Mouse (Mus musculus): Measurements from ENCODE around the gene Tnfrsf22. TPM values are rescaled to one million over a fixed set of nuclear protein-coding genes. Genes with fewer than 3 reads are reported as not detected.

The Tnfrsf22 gene
- polyA plus RNA-seq, 1 experiment from 2014 or later, result 3.7 TPM

DNA sequence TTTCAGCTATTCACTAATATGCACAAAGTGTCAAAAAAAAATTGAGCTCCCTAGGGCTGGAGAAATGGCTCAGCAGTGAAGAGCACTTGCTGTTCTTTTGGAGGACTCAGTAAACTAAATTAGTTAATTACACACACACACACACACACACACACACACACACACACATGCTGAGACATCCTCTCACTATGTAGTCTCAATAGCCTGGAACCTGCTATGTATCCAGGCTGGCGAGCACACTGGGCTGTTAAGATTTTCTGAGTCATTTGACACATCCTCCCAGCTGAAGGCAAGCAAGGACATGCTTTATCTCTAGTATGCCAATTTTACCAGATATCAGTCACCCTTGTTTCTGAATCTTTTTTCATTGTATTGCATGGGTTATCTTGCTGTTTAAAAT lies 28.5 kb downstream of the Tnfrsf22 start:
- H3K4me3 ChIP-seq (ENCODE audit: inconsistent target), result no peak overlapping the region
- peaks cover 20% of the 10 kb centered on the region for H3K79me2 ChIP-seq (ENCODE audit: inconsistent target)
- H3K36me3 ChIP-seq (ENCODE audit: inconsistent target), result peaks cover 16% of the 10 kb centered on the region; the same call in 1 of the 2 replicates
- WGBS (ENCODE audit: missing documents), result 100% methylated on average over 1 of the region's 1 CpGs
- H3K27ac ChIP-seq, result no peak overlapping the region

DNA sequence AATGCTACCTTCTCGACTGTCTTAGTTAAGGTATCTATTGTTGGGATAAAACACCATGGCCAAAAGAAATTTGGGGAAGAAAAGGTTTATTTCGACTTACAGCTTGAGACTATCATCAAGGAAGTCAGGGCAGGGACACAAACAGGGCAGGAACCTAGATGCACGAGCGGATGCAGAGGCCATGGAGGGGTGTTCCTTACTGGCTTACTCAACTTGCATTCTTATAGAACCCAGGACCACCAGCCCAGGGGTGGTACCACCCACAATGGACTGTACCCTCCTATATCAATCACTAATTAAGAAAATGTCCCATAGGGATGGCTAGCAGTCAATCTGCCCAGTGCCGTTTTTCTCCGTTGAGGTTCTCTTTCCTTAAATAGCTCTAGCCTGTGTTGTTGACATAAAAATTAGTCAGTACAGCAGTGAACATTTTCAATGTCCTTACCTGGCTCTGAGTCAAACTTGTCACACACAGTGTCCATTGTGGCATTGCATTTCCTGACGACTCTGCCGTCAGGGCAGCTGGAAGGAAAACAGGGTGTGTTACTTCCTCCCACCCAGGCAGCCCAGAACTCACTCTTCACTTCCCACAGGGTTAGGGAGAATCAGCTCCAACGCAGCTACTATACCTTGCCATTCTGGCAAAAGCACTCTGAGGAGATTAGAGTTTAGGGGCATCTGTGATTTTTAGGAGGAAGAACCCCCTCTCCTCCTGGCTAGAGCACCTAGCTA lies 34.9 kb downstream of the Tnfrsf22 start:
- 34% methylated on average over 9 of the region's 9 CpGs for WGBS (ENCODE audit: missing documents)
- Histone ChIP-seq H3K27ac (no peak overlapping the region), H3K79me2 (ENCODE audit: inconsistent target) (no peaks in the 10 kb centered on the region), H3K36me3 (ENCODE audit: inconsistent target) (peaks cover 19% of the 10 kb centered on the region), H3K4me3 (ENCODE audit: inconsistent target) (no peak overlapping the region)

DNA sequence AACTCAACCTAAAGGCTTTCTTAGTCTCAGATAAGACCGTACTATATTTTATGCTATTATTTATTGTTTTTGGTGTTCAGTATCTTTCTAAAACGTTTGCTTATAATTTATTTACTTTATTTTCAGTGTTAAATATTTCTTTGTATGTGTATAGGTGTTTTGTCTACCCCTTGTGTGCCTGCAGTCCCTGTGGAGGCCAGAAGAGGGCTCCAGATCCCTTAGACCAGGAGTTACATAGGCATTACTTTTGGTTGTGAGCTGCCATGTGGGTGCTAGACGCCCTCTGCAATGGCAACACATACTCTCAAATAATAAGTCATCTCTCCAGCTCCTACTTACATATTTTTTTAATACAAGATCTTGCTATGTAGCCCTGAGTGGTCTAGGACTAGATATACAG lies 37.2 kb downstream of the Tnfrsf22 start:
- Histone ChIP-seq H3K27ac (no peak overlapping the region), H3K4me3 (ENCODE audit: inconsistent target) (no peak overlapping the region), H3K79me2 (ENCODE audit: inconsistent target) (no peaks in the 10 kb centered on the region), H3K36me3 (ENCODE audit: inconsistent target) (peaks cover 17% of the 10 kb centered on the region)
- 78% methylated on average over 2 of the region's 3 CpGs for WGBS (ENCODE audit: missing documents)

DNA sequence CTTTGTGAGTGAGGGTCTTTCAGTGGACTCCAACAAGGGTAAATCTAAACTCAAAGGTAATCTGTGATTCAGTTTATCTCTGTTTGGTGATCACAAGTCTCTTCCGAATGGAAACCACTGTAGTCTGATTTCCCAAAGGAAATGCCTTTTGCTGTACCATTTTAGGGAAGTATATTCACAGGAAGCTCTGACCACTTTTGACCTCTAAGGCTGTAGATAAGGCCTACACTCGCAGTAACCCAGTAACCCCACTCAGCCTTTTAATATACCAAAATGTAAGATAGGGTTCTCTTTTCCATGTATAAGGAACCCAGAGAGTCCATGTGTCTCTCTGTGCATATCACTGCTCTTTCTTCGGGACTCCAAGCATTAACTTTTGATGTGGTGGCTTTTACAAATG lies 44.1 kb downstream of the Tnfrsf22 start:
- Histone ChIP-seq H3K4me3 (ENCODE audit: inconsistent target) (no peak overlapping the region), H3K36me3 (ENCODE audit: inconsistent target) (peaks cover 10% of the 10 kb centered on the region; the same call in 1 of the 2 replicates), H3K27ac (0 out of 2 replicates have a peak overlapping the region, but pooled peaks have one; percentile 13), H3K79me2 (ENCODE audit: inconsistent target) (no peaks in the 10 kb centered on the region)
- 24% methylated on average over 3 of the region's 3 CpGs for WGBS (ENCODE audit: missing documents)

DNA sequence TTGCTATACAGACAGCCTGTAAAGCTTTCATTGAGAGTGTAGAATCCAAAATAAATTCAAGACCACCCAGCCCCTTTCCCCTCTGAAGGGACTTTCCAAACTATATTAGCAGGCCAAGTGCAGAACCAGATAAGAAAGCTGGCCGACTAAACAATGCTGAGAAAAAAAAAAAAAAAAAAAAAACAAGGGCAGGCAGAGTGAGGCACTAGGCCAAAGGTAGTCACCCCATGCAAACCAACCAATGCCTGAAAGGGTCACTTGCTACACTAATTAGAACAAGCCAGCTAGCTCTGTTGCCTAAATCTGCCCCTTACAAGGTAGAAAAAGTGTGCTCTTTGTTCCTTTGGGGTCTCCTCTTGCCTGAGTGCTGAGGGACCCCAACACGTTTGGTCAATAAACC lies 44.6 kb downstream of the Tnfrsf22 start:
- Histone ChIP-seq H3K27ac (no peak overlapping the region), H3K4me3 (ENCODE audit: inconsistent target) (no peak overlapping the region), H3K79me2 (ENCODE audit: inconsistent target) (no peaks in the 10 kb centered on the region), H3K36me3 (ENCODE audit: inconsistent target) (peaks cover 10% of the 10 kb centered on the region; the same call in 1 of the 2 replicates)
- WGBS (ENCODE audit: missing documents), result 54% methylated on average over 2 of the region's 2 CpGs

DNA sequence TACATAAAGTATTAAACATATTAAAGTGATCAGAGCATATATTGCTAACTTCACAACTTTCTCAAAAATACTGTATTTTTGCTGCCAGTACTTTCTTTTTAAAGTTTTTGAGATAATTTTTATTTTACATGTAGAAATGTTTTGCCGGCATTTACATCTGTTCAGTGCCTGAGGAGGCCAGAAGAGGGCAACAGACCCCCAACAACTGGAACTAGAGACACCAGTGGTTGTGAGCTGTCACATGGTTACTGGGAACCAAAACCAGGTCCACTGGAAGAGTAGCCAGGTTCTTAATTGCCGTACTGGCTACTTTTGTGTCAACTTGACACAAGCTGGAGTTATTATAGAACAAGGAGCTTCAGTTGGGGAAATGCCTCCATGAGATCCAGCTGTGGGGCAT lies 47.8 kb downstream of the Tnfrsf22 start:
- Histone ChIP-seq H3K4me3 (ENCODE audit: inconsistent target) (no peak overlapping the region), H3K79me2 (ENCODE audit: inconsistent target) (peaks cover 31% of the 10 kb centered on the region)
- WGBS (ENCODE audit: missing documents), result 92% methylated on average over 2 of the region's 2 CpGs

DNA sequence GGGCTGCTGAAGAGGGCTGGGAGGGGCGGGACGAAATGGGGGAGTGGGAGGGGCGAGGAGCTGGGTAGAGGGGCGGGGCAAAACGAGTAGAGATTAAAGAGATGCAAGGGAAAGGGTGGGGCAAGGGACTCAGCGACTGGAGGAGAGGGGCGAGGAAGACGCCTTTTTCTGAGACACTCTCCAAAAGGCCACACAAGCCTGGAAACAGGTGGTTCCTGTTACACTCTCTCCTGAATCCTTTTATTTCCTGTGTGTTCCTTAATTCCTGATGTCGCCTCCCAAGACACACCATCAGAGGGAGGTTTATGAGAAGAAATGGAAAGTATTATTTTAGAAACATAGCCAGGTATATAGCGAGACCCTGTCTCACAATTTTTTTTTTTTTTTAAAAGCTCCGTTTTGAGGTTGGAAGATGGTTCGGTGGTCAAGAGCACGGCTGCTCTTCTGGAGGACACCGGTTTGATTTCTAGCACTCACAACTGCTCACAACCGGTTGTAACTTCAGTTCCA lies 49.2 kb downstream of the Tnfrsf22 start:
- Histone ChIP-seq H3K4me3 (ENCODE audit: inconsistent target) (peak overlapping the region; percentile 94), H3K36me3 (ENCODE audit: inconsistent target) (no peaks in the 10 kb centered on the region), H3K27ac (0 out of 2 replicates have a peak overlapping the region, but pooled peaks have one; percentile 14), H3K79me2 (ENCODE audit: inconsistent target) (peaks cover 45% of the 10 kb centered on the region)
- WGBS (ENCODE audit: missing documents), result 11% methylated on average over 15 of the region's 15 CpGs

More for the DNA sequence above, 47.8 kb downstream of the Tnfrsf22 start:
- H3K27ac ChIP-seq, result no peak overlapping the region
- no peaks in the 10 kb centered on the region for H3K36me3 ChIP-seq (ENCODE audit: inconsistent target)

DNA sequence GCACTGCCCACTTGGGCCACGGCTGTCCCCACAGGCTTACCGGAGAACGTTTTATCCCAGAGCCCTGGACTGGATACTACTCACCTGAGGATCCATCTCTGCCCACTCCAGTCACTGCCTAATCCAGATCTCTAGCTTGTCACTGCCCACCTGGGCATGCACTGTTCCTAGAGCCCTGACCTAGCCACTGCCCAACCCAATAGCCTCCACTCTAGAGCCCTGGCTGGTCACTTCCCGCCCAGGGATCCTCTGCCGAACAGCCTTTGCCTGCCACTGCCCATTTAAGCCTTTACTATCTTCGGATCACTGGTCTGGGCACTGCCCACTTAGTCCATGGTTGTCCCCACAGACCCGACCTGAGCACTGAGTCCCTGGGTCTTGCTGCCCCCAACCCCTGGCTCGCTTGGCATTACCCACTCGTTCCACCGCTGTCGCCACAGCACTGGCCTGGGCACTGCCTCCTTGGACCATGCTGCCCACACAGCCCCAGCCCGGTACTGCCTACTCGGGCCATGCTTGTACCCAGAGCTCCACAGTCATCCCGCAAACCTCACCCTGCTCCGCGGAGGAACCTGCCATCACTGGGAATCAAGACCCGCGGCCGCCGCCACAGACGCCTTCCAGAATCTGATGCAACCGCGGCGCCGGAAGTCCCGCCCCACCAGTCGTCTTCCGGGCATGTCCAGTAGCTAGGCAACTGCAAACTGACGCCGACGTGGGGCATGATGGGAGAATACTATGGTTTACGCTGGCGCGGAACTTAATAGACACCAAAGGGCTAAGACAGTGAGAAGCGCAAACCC lies 49.8 kb downstream of the Tnfrsf22 start, which contains the start of gene Cars:
Cars (minus strand) TSS at position 663 of the 803 bp plus-strand sequence.
- Histone ChIP-seq H3K4me3 (ENCODE audit: inconsistent target) (peak within 1 kb of the TSS; percentile 94), H3K36me3 (ENCODE audit: inconsistent target) (no peaks in the 10 kb centered on the region), H3K27ac (peak within 1 kb of the TSS; percentile 78), H3K79me2 (ENCODE audit: inconsistent target) (peaks cover 52% of the 10 kb centered on the region)
- WGBS (ENCODE audit: missing documents), result 4% methylated on average over 26 of the region's 35 CpGs

DNA sequence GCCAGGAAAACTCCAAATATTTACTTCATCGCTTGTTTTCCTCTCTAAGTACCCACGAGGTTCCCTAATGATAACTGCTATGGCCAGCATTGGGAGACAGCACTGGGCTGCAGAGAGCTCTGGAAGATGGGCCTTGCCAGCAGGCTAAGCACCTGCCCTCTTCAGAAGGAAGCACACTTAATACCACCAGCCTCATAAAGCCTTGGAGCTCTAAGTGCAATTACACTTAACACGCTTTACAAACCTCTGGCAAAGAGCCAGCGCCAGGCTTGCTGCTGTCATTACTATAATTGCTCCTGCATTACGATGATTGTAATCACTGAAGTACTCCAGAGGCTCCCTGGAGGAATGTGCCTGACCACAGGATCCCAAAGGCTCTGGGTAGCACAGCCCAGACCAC lies 54.6 kb downstream of the Tnfrsf22 start:
- 94% methylated on average over 5 of the region's 5 CpGs for WGBS (ENCODE audit: missing documents)
- Histone ChIP-seq H3K4me3 (ENCODE audit: inconsistent target) (no peak overlapping the region), H3K36me3 (ENCODE audit: inconsistent target) (peaks cover 28% of the 10 kb centered on the region; the same call in 1 of the 2 replicates), H3K27ac (no peak overlapping the region), H3K79me2 (ENCODE audit: inconsistent target) (peaks cover 99% of the 10 kb centered on the region)

DNA sequence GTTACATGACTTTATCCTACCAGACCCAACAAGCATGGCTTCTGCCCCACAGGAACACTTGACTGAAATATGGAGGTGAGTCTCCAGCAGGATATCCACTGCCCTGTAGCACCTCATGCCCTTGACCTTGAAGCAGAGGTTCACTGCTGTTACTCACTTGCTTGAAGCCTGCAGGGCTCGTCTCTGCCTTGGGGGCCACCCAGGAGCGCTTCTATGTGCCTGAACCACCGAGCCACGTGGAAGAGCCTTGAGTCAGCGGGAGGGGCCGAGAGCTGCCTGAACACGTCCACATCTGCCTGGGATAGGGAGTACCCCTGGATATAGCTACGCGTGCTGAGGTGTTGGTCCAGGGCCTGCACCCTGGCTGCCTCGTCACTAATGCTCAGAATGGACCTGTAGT lies 57.2 kb downstream of the Tnfrsf22 start:
- WGBS (ENCODE audit: missing documents), result 90% methylated on average over 10 of the region's 10 CpGs
- H3K4me3 ChIP-seq (ENCODE audit: inconsistent target), result no peak overlapping the region
- peaks cover 47% of the 10 kb centered on the region for H3K36me3 ChIP-seq (ENCODE audit: inconsistent target)
- H3K79me2 ChIP-seq (ENCODE audit: inconsistent target), result peaks cover 84% of the 10 kb centered on the region
- no peak overlapping the region for H3K27ac ChIP-seq

DNA sequence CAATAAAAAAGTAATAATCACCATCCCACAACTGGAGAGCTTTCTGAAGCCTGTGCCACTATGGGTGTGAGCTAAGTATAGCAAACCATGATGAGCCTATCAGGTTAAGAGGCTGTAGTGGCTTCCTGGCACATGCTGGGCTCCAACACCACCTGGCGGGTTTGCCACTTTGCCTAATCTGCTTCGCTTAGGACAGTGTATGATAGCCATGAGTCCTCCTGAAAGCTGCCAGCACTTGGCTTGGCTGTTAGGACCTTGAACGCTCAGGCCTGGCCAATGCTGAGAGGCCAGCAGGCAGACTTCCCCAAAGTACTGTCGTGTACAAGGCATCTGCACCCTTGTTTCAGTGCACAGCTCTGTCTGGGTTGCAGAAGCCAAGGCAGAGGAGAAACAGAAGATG lies 61.5 kb downstream of the Tnfrsf22 start:
- Histone ChIP-seq H3K79me2 (ENCODE audit: inconsistent target) (peaks cover 41% of the 10 kb centered on the region), H3K27ac (no peak overlapping the region), H3K4me3 (ENCODE audit: inconsistent target) (no peak overlapping the region), H3K36me3 (ENCODE audit: inconsistent target) (peaks cover 85% of the 10 kb centered on the region)
- 89% methylated on average over 4 of the region's 4 CpGs for WGBS (ENCODE audit: missing documents)

DNA sequence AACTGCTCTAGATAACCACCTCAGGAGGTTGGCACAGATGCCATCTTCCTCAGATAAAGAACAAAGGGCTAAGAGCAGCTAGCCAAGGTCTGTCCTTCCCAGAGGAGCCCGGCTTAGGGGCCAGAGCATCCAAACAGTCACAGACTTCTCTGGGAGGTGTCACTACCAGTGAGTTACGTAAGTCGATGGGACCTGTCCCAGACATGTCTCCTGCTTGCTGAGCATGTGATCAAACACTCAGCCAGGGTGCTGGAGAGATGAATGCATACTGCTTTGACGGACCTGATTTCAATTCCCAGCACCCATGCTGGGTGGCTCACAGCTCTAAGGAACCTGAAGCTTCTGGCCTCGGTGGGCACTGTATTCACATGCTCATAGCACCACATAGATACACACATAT lies 61.9 kb downstream of the Tnfrsf22 start:
- Histone ChIP-seq H3K4me3 (ENCODE audit: inconsistent target) (no peak overlapping the region), H3K36me3 (ENCODE audit: inconsistent target) (peaks cover 85% of the 10 kb centered on the region), H3K79me2 (ENCODE audit: inconsistent target) (peaks cover 37% of the 10 kb centered on the region), H3K27ac (no peak overlapping the region)
- 90% methylated on average over 3 of the region's 5 CpGs for WGBS (ENCODE audit: missing documents)
